Mouse (Mus musculus): Measurements from ENCODE around the gene Car15. TPM values are rescaled to one million over a fixed set of nuclear protein-coding genes. Genes with fewer than 3 reads are reported as not detected.

Gene Car15
- polyA plus RNA-seq (2012; rRNA removed) = 1.0 and 1.6 TPM in 2 replicates

DNA sequence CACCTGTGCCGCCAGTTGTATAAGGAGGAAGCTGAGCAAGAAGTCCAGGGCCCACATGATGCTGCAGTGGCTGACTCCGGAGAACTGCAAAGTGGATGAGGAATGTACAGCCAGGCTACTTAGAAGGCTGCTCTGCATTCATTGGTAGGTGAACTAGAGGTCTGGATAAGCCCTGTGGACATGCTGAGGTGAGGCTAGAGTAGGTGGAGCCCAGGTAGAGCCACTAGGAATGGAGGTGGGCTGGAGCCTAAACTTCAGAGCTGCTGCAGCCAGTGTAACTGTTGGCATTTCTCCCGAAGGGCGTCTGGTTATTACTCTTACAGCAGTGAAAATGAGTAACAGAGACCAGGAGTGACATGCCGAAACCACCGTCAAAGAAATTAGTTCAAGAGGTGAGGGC is at the start of gene Car15:
Gene Car15 (minus strand): TSS at position 314 of the 400 bp plus-strand sequence.

DNA sequence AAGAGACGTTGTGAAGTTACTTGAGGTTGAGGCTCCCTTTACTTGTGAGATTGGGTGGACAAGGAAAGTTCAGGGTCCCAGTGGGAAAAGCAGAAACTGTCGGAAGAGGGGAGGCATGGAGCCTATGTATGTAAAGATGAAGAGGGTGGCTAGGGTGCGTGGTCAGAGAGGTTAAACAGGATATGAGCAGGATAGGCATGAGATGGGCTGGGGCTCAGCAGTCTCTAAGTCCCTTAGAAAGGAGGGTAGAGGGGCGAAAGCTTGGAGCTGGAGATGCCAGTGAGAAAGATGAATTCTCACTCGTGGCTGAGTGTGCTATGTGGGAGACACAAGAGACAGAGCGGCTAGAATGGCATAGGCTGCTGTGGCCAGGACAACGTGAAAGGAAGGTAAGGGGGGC is 5.3 kb downstream of the Car15 start, which contains the start of gene B830017H08Rik:
Gene B830017H08Rik (plus strand): TSS at position 301 of the 400 bp plus-strand sequence.

DNA sequence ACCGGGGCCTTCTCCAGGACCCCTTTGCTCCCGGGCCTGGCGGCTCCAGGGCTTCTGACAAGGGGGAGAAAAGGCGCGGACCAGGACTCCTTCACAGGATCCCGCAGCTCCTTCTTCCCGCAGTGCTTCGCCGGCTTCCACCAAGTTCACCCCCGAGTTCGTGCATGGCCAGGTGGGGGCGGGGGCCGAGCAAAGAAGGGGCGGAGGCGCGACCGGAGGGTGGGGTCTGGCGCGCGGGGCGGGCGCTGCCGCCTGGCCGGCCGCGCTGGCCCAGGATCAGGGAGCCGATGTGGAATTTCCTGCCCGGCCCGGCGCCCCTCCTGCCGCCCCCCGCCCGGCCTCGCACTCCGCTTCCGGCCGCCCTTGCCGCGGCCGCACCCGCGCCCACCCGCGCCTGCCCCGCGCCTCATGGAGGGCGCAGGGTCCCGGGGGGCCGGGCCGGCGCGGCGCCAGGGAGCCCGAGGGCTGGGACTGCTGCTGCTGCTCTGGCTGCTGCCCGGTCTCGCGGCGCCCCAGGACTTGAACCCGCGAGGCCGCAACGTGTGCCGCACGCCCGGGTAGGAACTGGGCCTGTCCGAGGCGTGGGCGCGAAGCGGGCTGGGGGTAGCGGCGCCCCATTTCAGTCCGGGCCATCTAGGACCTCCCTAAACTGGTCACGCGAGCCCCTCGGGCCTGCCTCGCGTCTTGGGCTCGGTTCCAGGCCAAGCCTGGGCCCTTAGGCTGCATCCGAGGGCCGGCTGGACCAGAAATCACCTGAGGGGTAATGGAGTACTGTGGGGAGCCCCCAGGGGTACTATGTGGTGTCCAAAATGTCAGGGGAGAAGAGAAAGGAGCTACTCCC is 41.0 kb downstream of the Car15 start, which contains the start of gene Scarf2:
Gene Scarf2 (plus strand): TSS at position 312 of the 841 bp plus-strand sequence.

Other genes with a start within 250 kb of the Car15 start
- gene Smpd4, start 219.0 kb downstream of the Car15 start, polyA plus RNA-seq (2012; rRNA removed) = 17.5 and 17.6 TPM in 2 replicates
- 1.6 and 1.8 TPM in 2 replicates for gene Ccdc74a, start 191.9 kb downstream of the Car15 start, polyA plus RNA-seq (2012; rRNA removed)
- 12.6 and 18.0 TPM in 2 replicates for gene Med15, start 105.5 kb downstream of the Car15 start, polyA plus RNA-seq (2012; rRNA removed)
- 14.3 and 15.0 TPM in 2 replicates for gene Klhl22, start 78.7 kb downstream of the Car15 start, polyA plus RNA-seq (2012; rRNA removed)
- 4.7 and 6.5 TPM in 2 replicates for gene Scarf2, start 41.1 kb downstream of the Car15 start, polyA plus RNA-seq (2012; rRNA removed)
- gene B830017H08Rik, start 5.2 kb downstream of the Car15 start, polyA plus RNA-seq (2012; rRNA removed) = not detected in 2 replicates
- gene Gm20518, start 53.3 kb upstream of the Car15 start, polyA plus RNA-seq (2012; rRNA removed) = 0.13 and 0.24 TPM in 2 replicates
- 0.02 and 0.03 TPM in 2 replicates for gene Tssk1, start 55.9 kb upstream of the Car15 start, polyA plus RNA-seq (2012; rRNA removed)
- gene Dgcr2, start 60.2 kb upstream of the Car15 start, polyA plus RNA-seq (2012; rRNA removed) = 20.8 and 21.7 TPM in 2 replicates
- not detected in 2 replicates for gene Tssk2, start 60.3 kb upstream of the Car15 start, polyA plus RNA-seq (2012; rRNA removed)
- gene Ess2, start 73.0 kb upstream of the Car15 start, polyA plus RNA-seq (2012; rRNA removed) = 7.2 and 8.3 TPM in 2 replicates
- not detected in 2 replicates for gene Gsc2, start 76.7 kb upstream of the Car15 start, polyA plus RNA-seq (2012; rRNA removed)
- gene Slc25a1, start 89.9 kb upstream of the Car15 start, polyA plus RNA-seq (2012; rRNA removed) = 48.8 and 59.1 TPM in 2 replicates
- 3.2 and 5.8 TPM in 2 replicates for gene Vpreb2, start 142.1 kb upstream of the Car15 start, polyA plus RNA-seq (2012; rRNA removed)
- 13.7 and 14.7 TPM in 2 replicates for gene Dgcr6, start 214.5 kb upstream of the Car15 start, polyA plus RNA-seq (2012; rRNA removed)